Mouse (Mus musculus): ENCODE results near the gene Zfp217. TPM values are rescaled to one million over a fixed set of nuclear protein-coding genes. Genes with fewer than 3 reads are reported as not detected.

Zfp217 gene
- total and polyA plus RNA-seq, 3 experiments, result 5.3 to 12.1 (median 10.0) TPM

DNA sequence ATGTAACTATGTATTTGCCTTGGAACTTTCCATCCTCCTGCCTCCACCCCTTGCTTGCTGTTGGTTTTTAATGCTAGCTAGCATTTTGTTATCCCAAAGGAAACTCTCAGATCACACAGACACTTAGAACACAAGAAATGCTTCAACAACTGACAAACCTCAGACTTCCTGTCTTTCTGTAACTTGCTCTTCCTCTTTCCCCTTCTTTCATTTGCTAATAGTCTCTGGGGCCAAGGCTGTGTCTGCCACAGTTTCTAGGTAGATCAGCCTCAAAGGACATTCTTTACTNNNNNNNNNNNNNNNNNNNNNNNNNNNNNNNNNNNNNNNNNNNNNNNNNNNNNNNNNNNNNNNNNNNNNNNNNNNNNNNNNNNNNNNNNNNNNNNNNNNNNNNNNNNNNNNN is 21.2 kb upstream of the Zfp217 start:
- Histone ChIP-seq H3K9me3 (replicated peaks; ENCODE audit: low read length) (no peaks in the 10 kb centered on the region), H3K36me3 (replicated peaks in 1 of 2; ENCODE audit: control insufficient read depth in 1 of 2, insufficient read depth in 1 of 2, low read length in 1 of 2) (no peaks in the 10 kb centered on the region), H3K4me3 (replicated peaks in 1 of 3; ENCODE audit: low read depth in 2 of 3, low read length in 2 of 3, poor library complexity in 1 of 3) (no peak overlapping the region), H3K79me2 (replicated peaks; ENCODE audit: control insufficient read depth, extremely low read depth, insufficient read depth, poor library complexity, severe bottlenecking) (no peaks in the 10 kb centered on the region), H3K27ac (ENCODE audit: insufficient read depth, low read depth) (peak overlapping the region; percentile 29; the same call in 1 of the 2 replicates), H3K9ac (ENCODE audit: insufficient read depth, low read depth) (peak overlapping the region; percentile 60), H3K4me1 (ENCODE audit: control insufficient read depth in 1 of 2, insufficient read depth in 2 of 2) (peaks cover 8 to 25% of the 10 kb centered on the region in 2 experiments), H3K4me2 (ENCODE audit: insufficient read depth, low read depth, poor library complexity, severe bottlenecking) (peak overlapping the region; percentile 27; the same call in 1 of the 2 replicates), H3K27me3 (replicated peaks) (no peaks in the 10 kb centered on the region)
- in situ Hi-C loops (cut with MboI; ENCODE audit: low pct_ligation_motif_present, low pct_unique_long_range_greater_than_20kb, low sequenced_read_pairs) (no loop called here), dilution Hi-C loops (cut with MboI; ENCODE audit: extremely low pct_ligation_motif_present, extremely low pct_unique_long_range_greater_than_20kb, low sequenced_read_pairs) (no loop called here)
- no peak for TF ChIP-seq TCF12 (IDR thresholded peaks at IDR 0.05; ENCODE audit: low read depth, low read length)
- peak; percentile 17; the same call in 1 of the 2 replicates for TF ChIP-seq ELF1 (IDR thresholded peaks at IDR 0.05; ENCODE audit: low read depth, low read length)
- TF ChIP-seq NELFE (IDR thresholded peaks at IDR 0.05; ENCODE audit: low read depth, low read length), result no peak
- no peak for DNase-seq (ENCODE audit: extremely low read depth)

DNA sequence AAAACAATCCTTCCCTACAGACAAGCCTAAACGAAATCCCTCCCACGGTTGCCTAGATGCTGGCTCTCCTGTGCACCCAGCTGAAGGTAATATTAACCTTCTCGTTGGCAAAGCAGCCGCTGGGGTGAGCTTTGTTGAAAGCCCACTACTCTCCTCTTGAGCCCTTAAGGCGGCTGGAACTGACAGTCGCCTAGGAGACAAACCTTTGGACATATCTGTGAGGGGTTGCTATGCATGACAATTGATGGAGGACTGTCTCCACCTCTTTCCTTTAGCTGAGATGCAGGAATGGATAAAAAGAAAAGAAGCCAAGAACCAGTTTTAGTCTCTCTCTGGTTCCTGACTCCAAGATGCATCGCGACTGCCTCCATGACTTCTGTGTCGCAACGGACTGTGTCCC is 17.7 kb upstream of the Zfp217 start:
- Histone ChIP-seq H3K79me2 (replicated peaks; ENCODE audit: control insufficient read depth, extremely low read depth, insufficient read depth, poor library complexity, severe bottlenecking) (no peaks in the 10 kb centered on the region), H3K4me1 (ENCODE audit: control insufficient read depth in 1 of 2, insufficient read depth in 2 of 2) (peaks cover 6 to 17% of the 10 kb centered on the region in 2 experiments), H3K4me3 (replicated peaks in 1 of 3; ENCODE audit: low read depth in 2 of 3, low read length in 2 of 3, poor library complexity in 1 of 3) (no peak overlapping the region), H3K9ac (ENCODE audit: insufficient read depth, low read depth) (no peak overlapping the region), H3K9me3 (replicated peaks; ENCODE audit: low read length) (no peaks in the 10 kb centered on the region), H3K27ac (ENCODE audit: insufficient read depth, low read depth) (no peak overlapping the region), H3K36me3 (replicated peaks in 1 of 2; ENCODE audit: control insufficient read depth in 1 of 2, insufficient read depth in 1 of 2, low read length in 1 of 2) (no peaks in the 10 kb centered on the region), H3K4me2 (ENCODE audit: insufficient read depth, low read depth, poor library complexity, severe bottlenecking) (no peak overlapping the region), H3K27me3 (replicated peaks) (no peaks in the 10 kb centered on the region)
- DNase-seq (ENCODE audit: extremely low read depth), result no peak
- dilution Hi-C loops (cut with MboI; ENCODE audit: extremely low pct_ligation_motif_present, extremely low pct_unique_long_range_greater_than_20kb, low sequenced_read_pairs), result no loop called here
- TF ChIP-seq MAFK (IDR thresholded peaks at IDR 0.05; ENCODE audit: insufficient replicate concordance, low read length), result no peak
- in situ Hi-C loops (cut with MboI; ENCODE audit: low pct_ligation_motif_present, low pct_unique_long_range_greater_than_20kb, low sequenced_read_pairs), result no loop called here

DNA sequence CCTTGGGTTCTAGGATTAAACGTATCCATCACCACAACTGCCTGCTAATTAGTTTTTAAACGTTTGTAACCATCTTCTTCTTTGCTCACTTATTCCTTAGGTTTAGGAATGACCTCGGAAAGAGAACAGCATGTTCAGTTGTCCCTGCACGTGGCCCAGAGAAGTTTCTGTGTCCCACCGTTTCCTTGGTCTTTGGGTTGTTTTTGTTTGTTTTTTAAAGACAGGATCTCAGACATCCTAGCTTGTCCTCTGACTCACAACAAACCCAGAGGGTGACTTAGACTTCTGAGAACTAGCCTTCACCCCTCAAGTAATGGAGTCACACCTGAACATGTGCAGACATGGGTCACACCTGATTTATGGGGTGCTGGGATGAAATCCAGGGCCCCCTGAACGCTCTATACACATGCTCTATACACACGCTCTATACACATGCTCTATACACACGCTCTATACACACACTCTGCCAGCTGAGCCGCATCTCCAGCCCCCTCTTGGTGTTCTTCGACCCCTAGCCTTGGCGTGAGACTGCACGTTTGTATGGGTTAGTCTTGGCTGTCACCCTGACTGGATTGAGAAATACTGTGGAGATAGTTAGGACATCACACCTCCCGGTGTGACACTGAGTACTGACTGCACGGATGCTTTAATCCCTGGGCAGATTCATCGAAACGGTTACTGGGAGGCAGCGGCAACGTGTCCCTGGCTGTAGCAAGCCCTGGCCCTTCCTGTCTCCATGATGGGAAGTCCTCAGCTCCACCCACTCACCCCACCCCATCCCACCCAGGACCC is 16.0 kb upstream of the Zfp217 start:
- in situ Hi-C loops (cut with MboI; ENCODE audit: low pct_ligation_motif_present, low pct_unique_long_range_greater_than_20kb, low sequenced_read_pairs), result no loop called here
- no peak overlapping the region for H3K4me2 ChIP-seq (ENCODE audit: insufficient read depth, low read depth, poor library complexity, severe bottlenecking)
- TF ChIP-seq GABPA (IDR thresholded peaks at IDR 0.05; ENCODE audit: insufficient replicate concordance, low read depth, low read length) (no peak), E2F4 (IDR thresholded peaks at IDR 0.05; ENCODE audit: insufficient replicate concordance, low read depth, low read length) (no peak), CHD1 (IDR thresholded peaks at IDR 0.05; ENCODE audit: low read depth, low read length) (no peak), POLR2A (IDR thresholded peaks at IDR 0.05; ENCODE audit: low read depth, low read length) (no peak), SIN3A (IDR thresholded peaks at IDR 0.05; ENCODE audit: low read length) (no peak), POLR2AphosphoS2 (IDR thresholded peaks at IDR 0.05; ENCODE audit: low read depth, low read length) (no peak), CHD2 (IDR thresholded peaks at IDR 0.05; ENCODE audit: low read length) (no peak), USF1 (IDR thresholded peaks at IDR 0.05; ENCODE audit: low read depth, low read length) (no peak), ETS1 (conservative IDR thresholded peaks at IDR 0.05; ENCODE audit: low read depth, low read length) (no peak), SMC3 (IDR thresholded peaks at IDR 0.05; ENCODE audit: low read depth, low read length) (no peak), TCF12 (IDR thresholded peaks at IDR 0.05; ENCODE audit: low read depth, low read length) (no peak), ELF1 (IDR thresholded peaks at IDR 0.05; ENCODE audit: low read depth, low read length) (no peak), ZKSCAN1 (IDR thresholded peaks at IDR 0.05; ENCODE audit: borderline replicate concordance, low read depth, low read length) (no peak), CTCF (conservative IDR thresholded peaks at IDR 0.05 in 1 of 2, IDR thresholded peaks at IDR 0.05 in 1 of 2; ENCODE audit: low read depth in 2 of 2, low read length in 2 of 2) (no peak), EP300 (IDR thresholded peaks at IDR 0.05; ENCODE audit: low read length) (no peak)
- no peak for DNase-seq (ENCODE audit: extremely low read depth)
- H3K9me3 ChIP-seq (replicated peaks; ENCODE audit: low read length), result no peaks in the 10 kb centered on the region
- H3K4me1 ChIP-seq (ENCODE audit: control insufficient read depth in 1 of 2, insufficient read depth in 2 of 2), result peaks cover 3 to 22% of the 10 kb centered on the region in 2 experiments
- no peak overlapping the region for H3K27ac ChIP-seq (ENCODE audit: insufficient read depth, low read depth)
- H3K36me3 ChIP-seq (replicated peaks in 1 of 2; ENCODE audit: control insufficient read depth in 1 of 2, insufficient read depth in 1 of 2, low read length in 1 of 2), result no peaks in the 10 kb centered on the region
- no peaks in the 10 kb centered on the region for H3K79me2 ChIP-seq (replicated peaks; ENCODE audit: control insufficient read depth, extremely low read depth, insufficient read depth, poor library complexity, severe bottlenecking)
- no peak overlapping the region for H3K4me3 ChIP-seq (replicated peaks in 1 of 3; ENCODE audit: low read depth in 2 of 3, low read length in 2 of 3, poor library complexity in 1 of 3)
- H3K9ac ChIP-seq (ENCODE audit: insufficient read depth, low read depth), result no peak overlapping the region
- dilution Hi-C loops (cut with MboI; ENCODE audit: extremely low pct_ligation_motif_present, extremely low pct_unique_long_range_greater_than_20kb, low sequenced_read_pairs), result no loop called here
- no peaks in the 10 kb centered on the region for H3K27me3 ChIP-seq (replicated peaks)

Data from CH12.LX (cell line).